Mouse (Mus musculus) monocyte, adult 5-6 weeks (primary cell): ENCODE data around the gene Vmn2r121. TPM values are rescaled to one million over a fixed set of nuclear protein-coding genes. Genes with fewer than 3 reads are reported as not detected.

Source experiments
- ATAC-seq: fragments of 153-309, 156-312 bp; replicated peaks from 2 replicates; pipeline ENCODE4 v1.8.0; 2017; ENCODE audit warnings: mild to moderate bottlenecking; ENCODE audit not compliant: low TSS enrichment, insufficient number of reproducible peaks, severe bottlenecking, poor library complexity, low FRiP score
- total RNA-seq: library from RNA; stranded (forward); fragments of 200-1000, 200-491, 200-594 nt; gene quantifications from 3 replicates; pipeline ENCODE4 v1.2.3, GENCODE M21; 2017

The Vmn2r121 gene
- not detected in 3 replicates for total RNA-seq

DNA sequence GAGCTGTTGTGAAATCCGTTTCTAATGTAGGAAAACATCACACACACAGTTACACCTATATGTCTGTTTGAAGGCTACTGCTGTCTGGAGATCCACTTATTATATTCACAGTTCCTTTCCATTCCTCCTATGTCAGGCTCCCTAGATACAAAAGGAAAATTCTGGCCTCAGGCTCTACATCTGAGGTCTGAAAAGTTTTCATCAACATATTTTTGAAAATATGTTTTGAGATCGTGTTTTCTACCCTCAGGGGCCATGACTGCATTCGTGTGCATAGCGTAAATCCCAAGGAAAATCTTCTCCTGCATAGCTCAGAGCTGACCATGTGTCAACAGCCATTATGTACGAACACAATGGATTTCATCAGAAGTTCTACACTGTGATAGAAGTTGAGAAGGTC is at the start of gene Vmn2r121:
Gene Vmn2r121 (minus strand): TSS at position 101 of the 400 bp plus-strand sequence.
- ATAC-seq: no peak
